Mouse (Mus musculus) megakaryocyte, embryonic 14.5 days (primary cell): Measurements from ENCODE around the gene RPS10-NUDT3.

Experiments
- FLI1 ChIP-seq: IDR thresholded peaks from 2 replicates; pipeline ENCODE4 v1.6.1; 2012; ENCODE audit warnings: low read length, inconsistent platforms, mixed read lengths
- GATA1 ChIP-seq: IDR thresholded peaks from 3 replicates; pipeline ENCODE4 v1.6.1; 2012; ENCODE audit warnings: mixed read lengths, low read length, inconsistent platforms, borderline replicate concordance

DNA sequence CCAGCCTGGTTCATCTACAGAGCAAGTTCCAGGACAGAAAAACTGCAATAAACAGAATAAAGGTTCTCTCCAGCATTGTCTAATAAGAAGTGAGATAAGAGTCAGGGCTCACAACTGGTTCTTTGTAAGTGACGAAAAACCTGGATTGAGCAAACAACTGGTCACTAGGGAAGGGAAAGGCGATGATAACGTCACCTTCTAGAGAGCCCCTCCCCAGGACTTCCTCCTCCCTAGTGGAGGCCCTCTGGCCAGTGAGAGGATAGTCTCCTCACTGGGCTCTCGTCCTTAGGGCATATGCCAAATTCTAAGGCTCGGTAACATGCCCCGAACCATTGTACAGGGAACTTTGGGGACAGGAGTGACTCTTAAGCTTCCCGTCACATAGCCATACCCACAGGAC is 59.0 kb downstream of the RPS10-NUDT3 start:
- TF ChIP-seq GATA1 = no peak
- no peak for TF ChIP-seq FLI1
